Mouse (Mus musculus): ENCODE results near the gene Dgcr2. TPM values are rescaled to one million over a fixed set of nuclear protein-coding genes. Genes with fewer than 3 reads are reported as not detected.

The Dgcr2 gene
- total and polyA plus RNA-seq, 2 experiments from 2014 or later = 31.9 to 61.8 TPM

- 25% methylated on average over 4 of the region's 4 CpGs for WGBS
- Histone ChIP-seq H3K4me2 (ENCODE audit: low read depth, low read length) (no peak overlapping the region; the same call in 1 of the 2 replicates), H3K36me3 (replicated peaks; ENCODE audit: control insufficient read depth, insufficient read depth, low read length) (peaks cover 25% of the 10 kb centered on the region), H3K4me3 (ENCODE audit: low read depth, low read length) (no peak overlapping the region), H3K9ac (replicated peaks; ENCODE audit: low read depth, low read length) (no peak overlapping the region), H3K27me3 (ENCODE audit: control insufficient read depth, insufficient read depth, low read length) (no peaks in the 10 kb centered on the region), H3K9me3 (replicated peaks; ENCODE audit: control insufficient read depth, low read length) (no peaks in the 10 kb centered on the region), H3K27ac (ENCODE audit: low read depth) (peak overlapping the region; percentile 68), H3K4me1 (ENCODE audit: control insufficient read depth, insufficient read depth) (peaks cover 20% of the 10 kb centered on the region)
- DNase-seq (ENCODE audit: low spot score) (peak; percentile 56), ATAC-seq (ENCODE audit: insufficient read depth, low read depth) (peak; percentile 83)
- TF ChIP-seq CTCF (IDR thresholded peaks at IDR 0.05; ENCODE audit: low read depth) = no peak
- no peak for TF ChIP-seq EP300 (IDR thresholded peaks at IDR 0.05; ENCODE audit: low read depth)
These were observed 23.2 kb downstream of the Dgcr2 start for GRCm38 (mm10) chr16:17875174-17875573.

- no peak overlapping the region for H3K4me3 ChIP-seq (ENCODE audit: low read depth, low read length)
- no peak overlapping the region for H3K27ac ChIP-seq (ENCODE audit: low read depth)
- no peak overlapping the region for H3K9ac ChIP-seq (replicated peaks; ENCODE audit: low read depth, low read length)
- no peak for TF ChIP-seq CTCF (IDR thresholded peaks at IDR 0.05; ENCODE audit: low read depth)
- TF ChIP-seq EP300 (IDR thresholded peaks at IDR 0.05; ENCODE audit: low read depth) = no peak
- DNase-seq (ENCODE audit: low spot score) (no peak), ATAC-seq (ENCODE audit: insufficient read depth, low read depth) (no peak)
- 33% methylated on average over 4 of the region's 4 CpGs for WGBS
- H3K36me3 ChIP-seq (replicated peaks; ENCODE audit: control insufficient read depth, insufficient read depth, low read length) = peaks cover 36% of the 10 kb centered on the region
- no peaks in the 10 kb centered on the region for H3K9me3 ChIP-seq (replicated peaks; ENCODE audit: control insufficient read depth, low read length)
- H3K27me3 ChIP-seq (ENCODE audit: control insufficient read depth, insufficient read depth, low read length) = no peaks in the 10 kb centered on the region
- H3K4me2 ChIP-seq (ENCODE audit: low read depth, low read length) = no peak overlapping the region
- peaks cover 20% of the 10 kb centered on the region for H3K4me1 ChIP-seq (ENCODE audit: control insufficient read depth, insufficient read depth)
These were observed 25.4 kb downstream of the Dgcr2 start for GRCm38 (mm10) chr16:17872995-17873394.

- DNase-seq (ENCODE audit: low spot score) = no peak
- H3K9me3 ChIP-seq (replicated peaks; ENCODE audit: control insufficient read depth, low read length) = no peaks in the 10 kb centered on the region
- H3K4me2 ChIP-seq (ENCODE audit: low read depth, low read length) = no peak overlapping the region
- TF ChIP-seq EP300 (IDR thresholded peaks at IDR 0.05; ENCODE audit: low read depth) (no peak), CTCF (IDR thresholded peaks at IDR 0.05; ENCODE audit: low read depth) (no peak)
- H3K4me3 ChIP-seq (ENCODE audit: low read depth, low read length) = no peak overlapping the region
- 34% methylated on average over 5 of the region's 5 CpGs for WGBS
- peaks cover 40% of the 10 kb centered on the region for H3K36me3 ChIP-seq (replicated peaks; ENCODE audit: control insufficient read depth, insufficient read depth, low read length)
- H3K4me1 ChIP-seq (ENCODE audit: control insufficient read depth, insufficient read depth) = peaks cover 20% of the 10 kb centered on the region
- H3K27me3 ChIP-seq (ENCODE audit: control insufficient read depth, insufficient read depth, low read length) = no peaks in the 10 kb centered on the region
- no peak for ATAC-seq (ENCODE audit: insufficient read depth, low read depth)
- H3K9ac ChIP-seq (replicated peaks; ENCODE audit: low read depth, low read length) = no peak overlapping the region
- H3K27ac ChIP-seq (ENCODE audit: low read depth) = no peak overlapping the region
These were observed 27.1 kb downstream of the Dgcr2 start for GRCm38 (mm10) chr16:17871248-17871647.

- no peak for ATAC-seq (ENCODE audit: insufficient read depth, low read depth)
- Histone ChIP-seq H3K9me3 (replicated peaks; ENCODE audit: control insufficient read depth, low read length) (no peaks in the 10 kb centered on the region), H3K36me3 (replicated peaks; ENCODE audit: control insufficient read depth, insufficient read depth, low read length) (peaks cover 22% of the 10 kb centered on the region), H3K4me1 (ENCODE audit: control insufficient read depth, insufficient read depth) (no peaks in the 10 kb centered on the region), H3K27me3 (ENCODE audit: control insufficient read depth, insufficient read depth, low read length) (no peaks in the 10 kb centered on the region), H3K9ac (replicated peaks; ENCODE audit: low read depth, low read length) (no peak overlapping the region), H3K4me2 (ENCODE audit: low read depth, low read length) (no peak overlapping the region), H3K27ac (ENCODE audit: low read depth) (no peak overlapping the region), H3K4me3 (ENCODE audit: low read depth, low read length) (no peak overlapping the region)
- no peak for DNase-seq (ENCODE audit: low spot score)
- WGBS = 73% methylated on average over 6 of the region's 6 CpGs
- TF ChIP-seq CTCF (IDR thresholded peaks at IDR 0.05; ENCODE audit: low read depth) = no peak
- TF ChIP-seq EP300 (IDR thresholded peaks at IDR 0.05; ENCODE audit: low read depth) = no peak
These were observed 32.6 kb downstream of the Dgcr2 start for GRCm38 (mm10) chr16:17865770-17866169.

GRCm38 (mm10) chr16:17865293-17865692, 33.1 kb downstream of the Dgcr2 start:
- no peaks in the 10 kb centered on the region for H3K4me1 ChIP-seq (ENCODE audit: control insufficient read depth, insufficient read depth)
- H3K9me3 ChIP-seq (replicated peaks; ENCODE audit: control insufficient read depth, low read length) = no peaks in the 10 kb centered on the region
- no peak overlapping the region for H3K4me3 ChIP-seq (ENCODE audit: low read depth, low read length)
- 86% methylated on average over 2 of the region's 2 CpGs for WGBS
- ATAC-seq (ENCODE audit: insufficient read depth, low read depth) (no peak), DNase-seq (ENCODE audit: low spot score) (no peak)
- no peak overlapping the region for H3K4me2 ChIP-seq (ENCODE audit: low read depth, low read length)
- peaks cover 19% of the 10 kb centered on the region for H3K36me3 ChIP-seq (replicated peaks; ENCODE audit: control insufficient read depth, insufficient read depth, low read length)
- no peak for TF ChIP-seq CTCF (IDR thresholded peaks at IDR 0.05; ENCODE audit: low read depth)
- no peak for TF ChIP-seq EP300 (IDR thresholded peaks at IDR 0.05; ENCODE audit: low read depth)
- H3K27ac ChIP-seq (ENCODE audit: low read depth) = no peak overlapping the region
- H3K9ac ChIP-seq (replicated peaks; ENCODE audit: low read depth, low read length) = no peak overlapping the region
- H3K27me3 ChIP-seq (ENCODE audit: control insufficient read depth, insufficient read depth, low read length) = no peaks in the 10 kb centered on the region

- Histone ChIP-seq H3K9me3 (replicated peaks; ENCODE audit: control insufficient read depth, low read length) (no peaks in the 10 kb centered on the region), H3K27me3 (ENCODE audit: control insufficient read depth, insufficient read depth, low read length) (no peaks in the 10 kb centered on the region), H3K4me1 (ENCODE audit: control insufficient read depth, insufficient read depth) (no peaks in the 10 kb centered on the region), H3K4me2 (ENCODE audit: low read depth, low read length) (no peak overlapping the region), H3K27ac (ENCODE audit: low read depth) (no peak overlapping the region), H3K4me3 (ENCODE audit: low read depth, low read length) (no peak overlapping the region), H3K9ac (replicated peaks; ENCODE audit: low read depth, low read length) (no peak overlapping the region), H3K36me3 (replicated peaks; ENCODE audit: control insufficient read depth, insufficient read depth, low read length) (peaks cover 62% of the 10 kb centered on the region)
- TF ChIP-seq EP300 (IDR thresholded peaks at IDR 0.05; ENCODE audit: low read depth) (no peak), CTCF (IDR thresholded peaks at IDR 0.05; ENCODE audit: low read depth) (peak; percentile 71)
- ATAC-seq (ENCODE audit: insufficient read depth, low read depth) = peak; percentile 49; the same call in 1 of the 2 replicates
- DNase-seq (ENCODE audit: low spot score) = no peak
These were observed 39.8 kb downstream of the Dgcr2 start for GRCm38 (mm10) chr16:17858592-17858991.

Measured in heart, postnatal 0 days (tissue).